Mouse (Mus musculus): Measurements from ENCODE around the gene Pinlyp. TPM values are rescaled to one million over a fixed set of nuclear protein-coding genes. Genes with fewer than 3 reads are reported as not detected.

The Pinlyp gene
- polyA plus RNA-seq, 2 experiments = 0.35 to 1.7 TPM

DNA sequence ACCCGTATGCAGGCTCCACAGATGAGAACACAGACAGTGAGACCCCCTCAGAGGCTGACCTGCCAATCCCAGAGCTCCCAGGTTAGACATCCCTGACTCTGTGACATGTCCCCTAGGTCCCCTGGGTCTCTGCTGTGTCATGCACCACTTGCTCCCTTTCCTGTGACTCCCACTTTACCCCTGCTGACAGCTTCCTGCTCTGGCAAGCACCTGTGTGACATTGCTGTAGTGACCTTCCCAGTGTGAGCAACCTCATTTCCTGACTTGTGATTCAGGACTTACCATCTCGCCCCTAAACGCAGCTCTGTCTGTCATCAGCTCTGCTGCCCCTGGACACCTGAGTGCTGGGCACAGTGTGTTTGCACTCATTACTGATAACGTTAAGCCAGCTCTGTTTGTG, 25.2 kb upstream of the Pinlyp start:
- Histone ChIP-seq H3K27ac (replicated peaks; ENCODE audit: low read depth, low read length) (no peak overlapping the region), H3K4me3 (replicated peaks; ENCODE audit: low read length) (no peak overlapping the region), H3K9ac (ENCODE audit: low read depth, low read length, severe bottlenecking) (no peak overlapping the region; the same call in 1 of the 2 replicates), H3K36me3 (ENCODE audit: control insufficient read depth, insufficient read depth, low read length) (peaks cover 68% of the 10 kb centered on the region), H3K9me3 (ENCODE audit: control insufficient read depth, low read length) (no peaks in the 10 kb centered on the region), H3K4me2 (replicated peaks; ENCODE audit: low read depth, low read length, severe bottlenecking) (no peak overlapping the region), H3K27me3 (ENCODE audit: control insufficient read depth, insufficient read depth, low read length) (no peaks in the 10 kb centered on the region), H3K4me1 (ENCODE audit: control insufficient read depth, insufficient read depth, low read length) (no peaks in the 10 kb centered on the region)
- DNase-seq (ENCODE audit: low spot score) = no peak
- no peak for TF ChIP-seq POLR2A (IDR thresholded peaks at IDR 0.05; ENCODE audit: borderline replicate concordance, extremely low read depth, insufficient read depth, insufficient read length)
- WGBS = 87% methylated on average over 4 of the region's 4 CpGs
- ATAC-seq (ENCODE audit: low FRiP score, low read depth) = no peak

DNA sequence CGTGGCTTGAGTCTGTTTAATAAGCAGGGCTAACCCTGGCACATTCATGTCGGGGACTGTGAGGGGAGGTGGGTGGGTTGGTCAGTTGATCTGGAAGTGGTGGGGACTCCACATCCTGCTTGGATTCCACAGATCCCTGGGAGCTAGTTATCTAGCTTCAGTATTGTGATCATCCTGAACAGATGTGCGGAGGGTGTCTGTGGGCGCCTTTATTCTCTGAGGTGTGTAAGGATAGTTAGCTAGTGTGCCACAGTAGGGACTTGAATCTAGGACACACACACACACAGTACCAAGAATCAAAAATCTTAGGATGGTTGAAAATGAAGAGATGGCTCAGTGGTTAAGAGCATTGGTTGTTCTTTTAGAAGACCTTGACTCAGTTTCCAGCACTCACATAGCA, 22.6 kb upstream of the Pinlyp start:
- WGBS = 90% methylated on average over 4 of the region's 4 CpGs
- no peak overlapping the region for H3K9ac ChIP-seq (ENCODE audit: low read depth, low read length, severe bottlenecking)
- ATAC-seq (ENCODE audit: low FRiP score, low read depth) = no peak
- no peaks in the 10 kb centered on the region for H3K4me1 ChIP-seq (ENCODE audit: control insufficient read depth, insufficient read depth, low read length)
- DNase-seq (ENCODE audit: low spot score) = no peak
- no peak for TF ChIP-seq POLR2A (IDR thresholded peaks at IDR 0.05; ENCODE audit: borderline replicate concordance, extremely low read depth, insufficient read depth, insufficient read length)
- no peak overlapping the region for H3K4me2 ChIP-seq (replicated peaks; ENCODE audit: low read depth, low read length, severe bottlenecking)
- H3K27me3 ChIP-seq (ENCODE audit: control insufficient read depth, insufficient read depth, low read length) = no peaks in the 10 kb centered on the region
- H3K27ac ChIP-seq (replicated peaks; ENCODE audit: low read depth, low read length) = no peak overlapping the region
- peaks cover 84% of the 10 kb centered on the region for H3K36me3 ChIP-seq (ENCODE audit: control insufficient read depth, insufficient read depth, low read length)
- H3K9me3 ChIP-seq (ENCODE audit: control insufficient read depth, low read length) = no peaks in the 10 kb centered on the region
- H3K4me3 ChIP-seq (replicated peaks; ENCODE audit: low read length) = no peak overlapping the region

GRCm38 (mm10) chr7:24566206-24566605, 20.3 kb upstream of the Pinlyp start:
- no peak for DNase-seq (ENCODE audit: low spot score)
- H3K9me3 ChIP-seq (ENCODE audit: control insufficient read depth, low read length) = no peaks in the 10 kb centered on the region
- no peaks in the 10 kb centered on the region for H3K27me3 ChIP-seq (ENCODE audit: control insufficient read depth, insufficient read depth, low read length)
- TF ChIP-seq POLR2A (IDR thresholded peaks at IDR 0.05; ENCODE audit: borderline replicate concordance, extremely low read depth, insufficient read depth, insufficient read length) = no peak
- no peak overlapping the region for H3K4me2 ChIP-seq (replicated peaks; ENCODE audit: low read depth, low read length, severe bottlenecking)
- no peak overlapping the region for H3K9ac ChIP-seq (ENCODE audit: low read depth, low read length, severe bottlenecking)
- 97% methylated on average over 9 of the region's 9 CpGs for WGBS
- no peaks in the 10 kb centered on the region for H3K4me1 ChIP-seq (ENCODE audit: control insufficient read depth, insufficient read depth, low read length)
- H3K27ac ChIP-seq (replicated peaks; ENCODE audit: low read depth, low read length) = no peak overlapping the region
- no peak for ATAC-seq (ENCODE audit: low FRiP score, low read depth)
- peaks cover 72% of the 10 kb centered on the region for H3K36me3 ChIP-seq (ENCODE audit: control insufficient read depth, insufficient read depth, low read length)
- no peak overlapping the region for H3K4me3 ChIP-seq (replicated peaks; ENCODE audit: low read length)

GRCm38 (mm10) chr7:24565627-24566026, 19.7 kb upstream of the Pinlyp start:
- Histone ChIP-seq H3K9ac (ENCODE audit: low read depth, low read length, severe bottlenecking) (no peak overlapping the region), H3K4me3 (replicated peaks; ENCODE audit: low read length) (no peak overlapping the region), H3K36me3 (ENCODE audit: control insufficient read depth, insufficient read depth, low read length) (peaks cover 74% of the 10 kb centered on the region), H3K9me3 (ENCODE audit: control insufficient read depth, low read length) (no peaks in the 10 kb centered on the region), H3K27me3 (ENCODE audit: control insufficient read depth, insufficient read depth, low read length) (no peaks in the 10 kb centered on the region), H3K27ac (replicated peaks; ENCODE audit: low read depth, low read length) (no peak overlapping the region), H3K4me1 (ENCODE audit: control insufficient read depth, insufficient read depth, low read length) (no peaks in the 10 kb centered on the region), H3K4me2 (replicated peaks; ENCODE audit: low read depth, low read length, severe bottlenecking) (no peak overlapping the region)
- 93% methylated on average over 10 of the region's 11 CpGs for WGBS
- no peak for DNase-seq (ENCODE audit: low spot score)
- TF ChIP-seq POLR2A (IDR thresholded peaks at IDR 0.05; ENCODE audit: borderline replicate concordance, extremely low read depth, insufficient read depth, insufficient read length) = no peak
- no peak for ATAC-seq (ENCODE audit: low FRiP score, low read depth)

DNA sequence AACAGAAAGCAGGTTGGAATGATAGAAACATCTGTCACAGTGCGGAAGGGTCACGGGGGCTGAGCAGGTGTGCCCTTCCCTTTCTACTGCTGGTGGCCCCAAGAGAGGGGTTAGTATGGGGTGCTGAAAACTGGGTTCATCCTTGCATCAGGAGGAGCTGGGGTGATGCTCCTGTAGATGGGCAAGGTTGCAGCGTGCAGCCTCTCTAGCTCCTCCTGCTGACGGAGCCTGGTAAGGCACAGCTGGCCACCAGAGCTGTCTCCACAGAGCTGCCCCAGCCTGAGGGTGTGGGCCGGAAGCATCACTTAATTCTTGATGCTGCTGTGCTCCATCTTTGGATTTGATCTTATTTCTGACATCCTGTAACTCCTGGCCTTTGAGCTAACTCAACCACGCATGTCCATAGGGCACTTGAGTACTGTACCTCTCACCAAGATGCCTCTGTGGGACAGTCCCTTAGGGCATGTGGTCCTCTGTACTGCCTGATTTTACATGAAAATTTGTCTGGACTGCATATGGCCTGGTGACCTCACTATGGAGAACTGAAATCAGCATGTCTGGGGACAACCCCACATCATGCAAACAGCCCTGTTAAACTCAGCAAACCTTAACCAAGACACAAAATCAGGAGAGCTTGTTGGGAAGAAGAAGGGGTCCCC, 18.8 kb upstream of the Pinlyp start:
- peaks cover 74% of the 10 kb centered on the region for H3K36me3 ChIP-seq (ENCODE audit: control insufficient read depth, insufficient read depth, low read length)
- ATAC-seq (ENCODE audit: low FRiP score, low read depth) = 0 out of 2 replicates have a peak, but pooled peaks have one; percentile 53
- peak; percentile 24 for DNase-seq (ENCODE audit: low spot score)
- H3K27me3 ChIP-seq (ENCODE audit: control insufficient read depth, insufficient read depth, low read length) = no peaks in the 10 kb centered on the region
- no peak overlapping the region for H3K4me2 ChIP-seq (replicated peaks; ENCODE audit: low read depth, low read length, severe bottlenecking)
- no peak overlapping the region for H3K27ac ChIP-seq (replicated peaks; ENCODE audit: low read depth, low read length)
- H3K4me3 ChIP-seq (replicated peaks; ENCODE audit: low read length) = no peak overlapping the region
- TF ChIP-seq POLR2A (IDR thresholded peaks at IDR 0.05; ENCODE audit: borderline replicate concordance, extremely low read depth, insufficient read depth, insufficient read length) = no peak
- H3K9me3 ChIP-seq (ENCODE audit: control insufficient read depth, low read length) = no peaks in the 10 kb centered on the region
- no peaks in the 10 kb centered on the region for H3K4me1 ChIP-seq (ENCODE audit: control insufficient read depth, insufficient read depth, low read length)
- no peak overlapping the region for H3K9ac ChIP-seq (ENCODE audit: low read depth, low read length, severe bottlenecking)
- 66% methylated on average over 6 of the region's 6 CpGs for WGBS

All from limb, embryonic 14.5 days (tissue).